Mouse (Mus musculus): ENCODE results near the gene Ahnak. TPM values are rescaled to one million over a fixed set of nuclear protein-coding genes. Genes with fewer than 3 reads are reported as not detected.

Gene Ahnak
- total and polyA plus RNA-seq, 3 experiments = 23.0 to 348 (median 299) TPM

GRCm38 (mm10) chr19:9060103-9060502 is 71.0 kb downstream of the Ahnak start:
- Histone ChIP-seq H3K27me3 (ENCODE audit: control insufficient read depth, insufficient read depth, low read length) (no peaks in the 10 kb centered on the region), H3K36me3 (ENCODE audit: control insufficient read depth, insufficient read depth, low read length) (no peaks in the 10 kb centered on the region), H3K4me3 (no peak overlapping the region), H3K9ac (ENCODE audit: low read depth, low read length) (no peak overlapping the region), H3K4me1 (ENCODE audit: control insufficient read depth, insufficient read depth, low read length) (peaks cover 2% of the 10 kb centered on the region; the same call in 1 of the 2 replicates), H3K79me2 (replicated peaks; ENCODE audit: control insufficient read depth, insufficient read depth, low read length) (no peaks in the 10 kb centered on the region), H3K27ac (peak overlapping the region; percentile 15; the same call in 1 of the 2 replicates)
- peak in 1 of 2 experiments; percentile 61 for DNase-seq
- WGBS = 71% methylated on average over 4 of the region's 4 CpGs
- intact Hi-C loops (cut with DNase I) = no loop called here
- TF ChIP-seq CTCF (IDR thresholded peaks at IDR 0.05) (no peak), POLR2A (IDR thresholded peaks at IDR 0.05; ENCODE audit: insufficient read depth, low read depth, low read length) (no peak), EP300 (IDR thresholded peaks at IDR 0.05; ENCODE audit: insufficient read depth, low read depth, low read length) (no peak)

GRCm38 (mm10) chr19:9061221-9061893 is 72.3 kb downstream of the Ahnak start:
- Histone ChIP-seq H3K4me1 (ENCODE audit: control insufficient read depth, insufficient read depth, low read length) (peaks cover 8% of the 10 kb centered on the region), H3K4me3 (no peak overlapping the region), H3K9ac (ENCODE audit: low read depth, low read length) (no peak overlapping the region), H3K79me2 (replicated peaks; ENCODE audit: control insufficient read depth, insufficient read depth, low read length) (no peaks in the 10 kb centered on the region), H3K27me3 (ENCODE audit: control insufficient read depth, insufficient read depth, low read length) (no peaks in the 10 kb centered on the region), H3K36me3 (ENCODE audit: control insufficient read depth, insufficient read depth, low read length) (no peaks in the 10 kb centered on the region), H3K27ac (no peak overlapping the region)
- peak in 1 of 2 experiments; percentile 39 for DNase-seq
- intact Hi-C loops (cut with DNase I) = no loop called here
- 90% methylated on average over 8 of the region's 8 CpGs for WGBS
- TF ChIP-seq EP300 (IDR thresholded peaks at IDR 0.05; ENCODE audit: insufficient read depth, low read depth, low read length) = no peak
- no peak for TF ChIP-seq CTCF (IDR thresholded peaks at IDR 0.05)
- TF ChIP-seq POLR2A (IDR thresholded peaks at IDR 0.05; ENCODE audit: insufficient read depth, low read depth, low read length) = no peak

GRCm38 (mm10) chr19:9062822-9063221 is 73.7 kb downstream of the Ahnak start:
- TF ChIP-seq POLR2A (IDR thresholded peaks at IDR 0.05; ENCODE audit: insufficient read depth, low read depth, low read length) = no peak
- no peak for TF ChIP-seq CTCF (IDR thresholded peaks at IDR 0.05)
- no peak for TF ChIP-seq EP300 (IDR thresholded peaks at IDR 0.05; ENCODE audit: insufficient read depth, low read depth, low read length)
- Histone ChIP-seq H3K4me3 (no peak overlapping the region), H3K9ac (ENCODE audit: low read depth, low read length) (no peak overlapping the region), H3K36me3 (ENCODE audit: control insufficient read depth, insufficient read depth, low read length) (no peaks in the 10 kb centered on the region), H3K27ac (no peak overlapping the region), H3K4me1 (ENCODE audit: control insufficient read depth, insufficient read depth, low read length) (peaks cover 8% of the 10 kb centered on the region), H3K27me3 (ENCODE audit: control insufficient read depth, insufficient read depth, low read length) (no peaks in the 10 kb centered on the region), H3K79me2 (replicated peaks; ENCODE audit: control insufficient read depth, insufficient read depth, low read length) (no peaks in the 10 kb centered on the region)
- DNase-seq = no peak
- intact Hi-C loops (cut with DNase I) = no loop called here
- 81% methylated on average over 2 of the region's 2 CpGs for WGBS

DNA sequence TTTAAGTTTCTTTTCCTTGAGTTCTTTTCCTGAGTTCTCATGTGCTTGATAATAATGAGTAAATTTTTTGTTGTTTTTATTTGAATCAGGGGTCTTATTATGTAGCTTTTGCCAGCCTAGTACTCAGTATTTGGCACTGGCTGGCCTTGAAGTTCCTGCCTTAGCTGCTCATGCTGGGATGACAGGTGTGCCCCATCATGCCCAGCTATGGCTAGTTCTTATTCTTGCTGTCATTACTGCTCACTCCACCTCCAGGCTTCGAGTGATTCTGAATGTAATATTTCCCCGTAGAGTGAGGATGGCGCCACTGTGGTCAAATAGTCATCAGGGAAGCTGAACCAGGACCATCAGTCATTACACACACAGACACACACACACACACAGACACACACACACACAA is 74.7 kb downstream of the Ahnak start:
- no peak overlapping the region for H3K9ac ChIP-seq (ENCODE audit: low read depth, low read length)
- H3K27me3 ChIP-seq (ENCODE audit: control insufficient read depth, insufficient read depth, low read length) = no peaks in the 10 kb centered on the region
- H3K36me3 ChIP-seq (ENCODE audit: control insufficient read depth, insufficient read depth, low read length) = no peaks in the 10 kb centered on the region
- TF ChIP-seq CTCF (IDR thresholded peaks at IDR 0.05) = no peak
- no peak for TF ChIP-seq POLR2A (IDR thresholded peaks at IDR 0.05; ENCODE audit: insufficient read depth, low read depth, low read length)
- TF ChIP-seq EP300 (IDR thresholded peaks at IDR 0.05; ENCODE audit: insufficient read depth, low read depth, low read length) = no peak
- no peak for DNase-seq
- H3K27ac ChIP-seq = no peak overlapping the region
- 90% methylated on average over 3 of the region's 3 CpGs for WGBS
- intact Hi-C loops (cut with DNase I) = no loop called here
- H3K4me3 ChIP-seq = no peak overlapping the region
- peaks cover 8% of the 10 kb centered on the region for H3K4me1 ChIP-seq (ENCODE audit: control insufficient read depth, insufficient read depth, low read length)
- H3K79me2 ChIP-seq (replicated peaks; ENCODE audit: control insufficient read depth, insufficient read depth, low read length) = no peaks in the 10 kb centered on the region

DNA sequence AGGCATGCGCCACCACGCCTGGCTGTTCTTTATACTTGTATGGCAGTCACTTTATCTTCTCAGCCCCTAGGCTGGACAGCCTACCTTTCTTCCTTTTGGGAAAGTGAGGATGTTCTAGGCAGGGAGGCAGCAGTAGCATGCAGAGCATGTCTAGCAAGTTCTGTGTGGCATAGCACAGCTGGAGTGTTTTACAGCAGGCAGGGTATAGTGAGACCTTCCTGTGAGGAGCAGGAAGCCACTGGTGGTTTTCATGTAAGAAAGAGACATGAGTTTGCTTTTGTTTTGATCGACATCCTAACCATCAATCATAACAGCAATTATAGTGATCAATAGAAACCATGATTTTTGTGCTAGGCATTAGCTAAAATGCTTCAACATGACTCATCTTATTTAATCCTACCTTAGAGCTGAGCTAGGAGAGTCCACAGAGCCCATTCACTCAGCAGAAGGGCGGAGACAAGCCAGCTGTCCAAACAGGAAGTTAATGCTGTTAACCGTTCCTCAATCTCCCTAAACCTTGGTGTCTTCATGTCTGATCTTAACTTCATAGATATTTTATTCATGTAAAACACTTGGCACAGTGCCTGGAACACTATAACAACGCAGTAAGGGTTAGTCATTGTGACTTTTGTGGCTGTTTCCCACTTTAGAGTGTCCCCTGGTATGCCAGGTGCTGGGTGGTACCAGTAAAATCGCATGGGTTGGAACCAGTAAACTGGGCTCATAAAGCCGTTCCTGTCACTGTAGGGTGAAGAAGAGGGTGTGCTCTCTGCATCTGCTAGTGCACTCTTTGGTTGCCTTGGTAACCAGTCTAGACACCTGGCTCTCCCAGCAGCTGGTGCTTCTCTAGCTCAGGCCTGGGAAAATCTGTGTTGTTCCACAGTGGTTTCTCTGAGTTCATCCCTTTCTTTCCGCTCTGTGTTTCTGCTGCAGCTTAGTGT is 76.8 kb downstream of the Ahnak start:
- Histone ChIP-seq H3K4me1 (ENCODE audit: control insufficient read depth, insufficient read depth, low read length) (peaks cover 18% of the 10 kb centered on the region), H3K4me3 (no peak overlapping the region), H3K79me2 (replicated peaks; ENCODE audit: control insufficient read depth, insufficient read depth, low read length) (no peaks in the 10 kb centered on the region), H3K27me3 (ENCODE audit: control insufficient read depth, insufficient read depth, low read length) (no peaks in the 10 kb centered on the region), H3K36me3 (ENCODE audit: control insufficient read depth, insufficient read depth, low read length) (peaks cover 2% of the 10 kb centered on the region; the same call in 1 of the 2 replicates), H3K27ac (peak overlapping the region; percentile 38), H3K9ac (ENCODE audit: low read depth, low read length) (no peak overlapping the region)
- 49% methylated on average over 9 of the region's 9 CpGs for WGBS
- no peak for TF ChIP-seq CTCF (IDR thresholded peaks at IDR 0.05)
- TF ChIP-seq POLR2A (IDR thresholded peaks at IDR 0.05; ENCODE audit: insufficient read depth, low read depth, low read length) = no peak
- TF ChIP-seq EP300 (IDR thresholded peaks at IDR 0.05; ENCODE audit: insufficient read depth, low read depth, low read length) = no peak
- intact Hi-C loops (cut with DNase I) = no loop called here
- no peak for DNase-seq

Data from heart, adult 2 months (tissue).